Mouse (Mus musculus): ENCODE data around the gene Snurf. TPM values are rescaled to one million over a fixed set of nuclear protein-coding genes. Genes with fewer than 3 reads are reported as not detected.

Snurf gene
- 1,000 to 10,000 TPM; 2,228 to 2,355 TPM for total RNA-seq (2021)
- long read RNA-seq, experiment 1 = 0 reads
- long read RNA-seq, experiment 2 = 0 reads

DNA sequence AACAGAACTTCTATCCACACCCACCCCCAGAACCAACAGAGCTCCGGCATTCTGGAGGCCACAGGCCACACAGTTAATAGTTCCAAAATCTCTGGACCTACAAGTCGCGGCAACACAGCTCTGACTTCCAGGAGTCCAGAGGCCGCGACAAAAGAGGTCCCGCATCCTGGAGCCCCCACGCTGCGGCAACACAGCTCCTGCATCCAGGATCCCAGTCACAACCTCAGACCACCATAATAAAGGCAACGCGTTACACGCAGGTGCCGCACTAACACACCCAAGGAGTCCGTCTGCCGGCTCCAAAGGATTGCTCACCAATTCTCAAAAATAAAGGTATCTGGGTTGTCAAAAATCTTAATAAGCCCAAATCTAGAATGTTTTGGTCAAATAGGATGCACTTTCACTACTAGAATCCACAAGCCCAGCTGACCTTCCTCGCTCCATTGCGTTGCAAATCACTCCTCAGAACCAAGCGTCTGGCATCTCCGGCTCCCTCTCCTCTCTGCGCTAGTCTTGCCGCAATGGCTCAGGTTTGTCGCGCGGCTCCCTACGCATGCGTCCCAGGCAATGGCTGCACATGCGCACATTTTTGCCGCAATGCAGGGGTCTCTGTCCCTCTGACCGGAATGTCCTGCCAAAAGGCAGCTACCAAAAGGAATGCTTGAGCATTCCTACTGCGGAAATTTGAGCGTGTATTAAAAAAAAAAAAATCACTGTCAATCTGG is at the start of gene Snurf, which contains the start of gene Gm38393:
Snurf (minus strand) TSS at position 444 of the 725 bp plus-strand sequence.
Gm38393 (minus strand) TSS at position 459 of the 725 bp plus-strand sequence.
- H3K27ac ChIP-seq = peak within 1 kb of the TSS; percentile 92
- intact Hi-C loops (cut with DNase I) = loop anchor here (5.0 kb wide), 1 partner anchor 238 kb away; no protein-coding TSS in a partner anchor
- peak; percentile 79 to 82 for DNase-seq (ENCODE audit: extremely low spot score in 1 of 2, low spot score in 2 of 2)
- no peak for TF ChIP-seq CTCF (IDR thresholded peaks at IDR 0.05)
- peak within 1 kb of the TSS; percentile 61 for H3K4me3 ChIP-seq

GRCm38 (mm10) chr7:60047481-60048201 is 42.8 kb upstream of the Snurf start:
- intact Hi-C loops (cut with DNase I) = no loop called here
- peak; percentile 52 to 61 for DNase-seq (ENCODE audit: extremely low spot score in 1 of 2, low spot score in 2 of 2)
- no peak for TF ChIP-seq CTCF (IDR thresholded peaks at IDR 0.05)
- peak overlapping the region; percentile 20 for H3K4me3 ChIP-seq
- no peak overlapping the region for H3K27ac ChIP-seq

GRCm38 (mm10) chr7:60013186-60013585 is 8.3 kb upstream of the Snurf start:
- Histone ChIP-seq H3K27ac (no peak overlapping the region), H3K4me3 (no peak overlapping the region)
- no peak for DNase-seq (ENCODE audit: extremely low spot score in 1 of 2, low spot score in 2 of 2)
- intact Hi-C loops (cut with DNase I) = no loop called here
- TF ChIP-seq CTCF (IDR thresholded peaks at IDR 0.05) = no peak

GRCm38 (mm10) chr7:60007727-60008360 is 3.0 kb upstream of the Snurf start:
- no peak for DNase-seq (ENCODE audit: extremely low spot score in 1 of 2, low spot score in 2 of 2)
- peak; percentile 19; the same call in 1 of the 2 replicates for TF ChIP-seq CTCF (IDR thresholded peaks at IDR 0.05)
- Histone ChIP-seq H3K27ac (no peak overlapping the region), H3K4me3 (no peak overlapping the region)
- intact Hi-C loops (cut with DNase I) = loop anchor here (5.0 kb wide), 1 partner anchor 234 kb away; no protein-coding TSS in a partner anchor

DNA sequence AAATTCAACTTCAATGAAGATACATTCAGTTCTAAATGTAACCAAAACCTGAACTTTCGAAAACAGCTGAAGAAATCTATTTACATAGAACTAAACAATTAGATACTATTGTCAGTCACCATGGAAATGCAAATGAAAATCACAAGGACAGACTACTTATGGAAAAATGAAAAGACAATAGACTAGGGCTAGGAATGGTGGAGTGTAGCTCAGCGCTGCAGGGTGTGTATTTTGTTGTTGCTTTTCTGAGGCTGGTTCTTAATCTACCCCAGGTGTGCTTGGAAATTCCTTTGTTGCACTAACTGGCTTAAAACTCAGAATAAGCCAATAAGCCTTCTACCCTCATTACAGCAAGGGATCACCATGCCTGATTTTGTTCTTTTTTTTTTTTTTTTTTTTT is 1.4 kb upstream of the Snurf start:
- no peak overlapping the region for H3K27ac ChIP-seq
- intact Hi-C loops (cut with DNase I) = loop anchor here (5.0 kb wide), 1 partner anchor 236 kb away; no protein-coding TSS in a partner anchor
- H3K4me3 ChIP-seq = no peak overlapping the region
- DNase-seq (ENCODE audit: extremely low spot score in 1 of 2, low spot score in 2 of 2) = no peak
- TF ChIP-seq CTCF (IDR thresholded peaks at IDR 0.05) = no peak

DNA sequence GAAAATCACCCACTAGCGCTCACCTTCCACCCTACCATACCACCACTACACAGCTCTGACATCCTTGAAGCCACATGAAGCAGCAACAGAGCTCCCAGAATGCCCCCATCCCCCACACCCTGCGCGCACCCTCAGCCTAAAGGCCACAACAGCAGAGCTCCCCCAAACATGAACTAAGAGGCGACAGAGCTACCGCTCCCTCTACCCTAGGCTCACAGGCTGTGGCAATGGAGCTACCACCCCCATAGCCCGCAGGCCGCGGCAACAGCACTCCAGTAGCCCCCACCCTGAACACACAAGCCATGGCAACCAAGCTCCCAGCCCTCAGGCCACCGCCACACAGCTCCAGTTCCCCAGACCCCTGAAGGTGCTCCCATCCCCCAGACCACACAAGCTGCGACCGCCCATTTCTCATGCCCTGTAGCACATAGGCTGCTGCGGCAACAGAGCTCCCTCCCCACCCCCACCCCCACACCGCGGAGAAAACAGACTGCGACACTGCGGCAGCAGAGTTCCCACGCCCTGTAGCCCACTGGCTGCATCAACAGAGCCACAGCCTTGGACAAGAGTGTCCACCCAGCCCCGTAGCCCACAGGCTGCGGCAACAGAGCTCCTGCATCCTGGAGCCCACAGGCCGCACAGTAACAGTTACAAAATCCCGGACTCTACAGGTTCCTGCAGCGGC is 786 bp downstream of the Snurf start:
- DNase-seq (ENCODE audit: extremely low spot score in 1 of 2, low spot score in 2 of 2) = peak; percentile 19 to 22

DNA sequence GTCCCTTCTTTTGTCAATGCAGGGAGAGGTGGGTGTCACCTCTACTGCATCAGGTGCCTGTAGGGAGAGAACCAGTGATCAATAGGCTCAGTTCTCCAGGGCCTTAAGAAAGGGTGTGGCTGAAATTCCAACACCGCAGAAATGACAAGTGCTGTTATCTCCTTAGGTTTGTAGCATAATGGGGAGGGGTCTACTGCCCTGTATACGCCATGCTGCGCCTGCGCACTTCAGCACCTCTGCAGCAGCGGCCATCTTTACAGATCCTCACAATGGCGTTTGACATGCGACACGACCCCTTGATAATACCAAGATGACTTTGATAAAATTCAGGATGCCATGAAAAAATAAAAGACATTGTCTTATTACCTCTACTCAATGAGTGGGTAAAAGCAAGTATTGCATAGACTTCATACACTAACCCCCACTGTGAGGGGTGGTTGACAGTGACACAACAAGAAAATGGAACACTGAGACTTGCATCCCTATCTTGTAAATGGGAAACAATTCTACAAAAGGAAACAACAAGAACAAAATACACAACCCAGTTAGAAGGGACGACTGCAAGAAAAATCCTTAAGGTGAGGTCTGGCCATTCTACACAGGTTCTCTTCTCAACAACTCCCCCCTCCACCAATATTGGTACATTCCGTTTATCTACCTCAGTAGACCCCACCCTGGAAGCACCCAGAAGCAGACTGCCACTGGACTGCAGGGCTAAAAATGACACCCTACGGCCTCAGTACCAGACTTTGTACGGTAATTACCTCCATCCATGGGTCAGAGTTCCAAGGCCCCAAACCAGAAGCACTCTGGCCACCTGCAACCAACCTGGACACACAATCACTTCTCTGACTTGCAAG is 1.6 kb downstream of the Snurf start:
- Histone ChIP-seq H3K27ac (peak overlapping the region; percentile 92), H3K4me3 (peak overlapping the region; percentile 61)
- peak; percentile 24 for DNase-seq (ENCODE audit: extremely low spot score in 1 of 2, low spot score in 2 of 2)
- intact Hi-C loops (cut with DNase I) = no loop called here
- no peak for TF ChIP-seq CTCF (IDR thresholded peaks at IDR 0.05)

More for the DNA sequence above, 786 bp downstream of the Snurf start:
- Histone ChIP-seq H3K4me3 (peak overlapping the region; percentile 61), H3K27ac (peak overlapping the region; percentile 92)
- intact Hi-C loops (cut with DNase I) = no loop called here
- no peak for TF ChIP-seq CTCF (IDR thresholded peaks at IDR 0.05)

DNA sequence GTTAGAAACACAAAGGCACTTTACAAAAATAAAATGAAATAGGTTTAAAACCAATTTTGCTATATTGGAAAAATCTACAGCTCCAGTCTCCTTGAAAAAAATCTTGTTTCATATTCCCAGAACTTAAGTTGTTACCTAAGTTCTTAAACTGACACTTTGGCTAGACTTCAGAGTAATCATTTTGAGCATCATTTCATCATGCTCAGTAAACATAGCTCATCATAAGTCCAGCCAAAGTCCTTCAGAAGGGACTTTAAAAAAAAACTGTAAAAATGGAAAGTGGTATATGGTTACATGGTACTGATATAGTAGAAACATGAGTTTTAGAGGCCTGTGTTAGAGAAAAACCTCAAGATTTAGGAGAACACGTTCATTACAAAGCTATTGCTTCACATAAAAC is 26.2 kb downstream of the Snurf start:
- intact Hi-C loops (cut with DNase I) = no loop called here
- no peak overlapping the region for H3K27ac ChIP-seq
- TF ChIP-seq CTCF (IDR thresholded peaks at IDR 0.05) = no peak

More for the DNA sequence above, 26.2 kb downstream of the Snurf start:
- no peak for DNase-seq (ENCODE audit: extremely low spot score in 1 of 2, low spot score in 2 of 2)
- no peak overlapping the region for H3K4me3 ChIP-seq

Other genes with a start within 250 kb of the Snurf start
- gene Gm38393, start within 50 bp of the Snurf start, total RNA-seq (2021) = 10 to 100 TPM; 78.6 to 82.6 TPM
- gene Snrpn, start 135.2 kb upstream of the Snurf start, total RNA-seq (2021) = 100 to 1,000 TPM; 856 to 893 TPM